Mouse (Mus musculus): ENCODE data around the gene Egr2. TPM values are rescaled to one million over a fixed set of nuclear protein-coding genes. Genes with fewer than 3 reads are reported as not detected.
A peak's percentile ranks its signal among the peaks of the same experiment; 100 is the strongest.

Egr2 gene
- total RNA-seq (2021): under 1 TPM; 0.39 to 0.61 TPM

GRCm38 (mm10) chr10:67535256-67535655 is at the start of gene Egr2:
TSS of gene Egr2 (plus strand) at chr10:67535475.
- DNase-seq (ENCODE audit: low spot score): no peak

DNA sequence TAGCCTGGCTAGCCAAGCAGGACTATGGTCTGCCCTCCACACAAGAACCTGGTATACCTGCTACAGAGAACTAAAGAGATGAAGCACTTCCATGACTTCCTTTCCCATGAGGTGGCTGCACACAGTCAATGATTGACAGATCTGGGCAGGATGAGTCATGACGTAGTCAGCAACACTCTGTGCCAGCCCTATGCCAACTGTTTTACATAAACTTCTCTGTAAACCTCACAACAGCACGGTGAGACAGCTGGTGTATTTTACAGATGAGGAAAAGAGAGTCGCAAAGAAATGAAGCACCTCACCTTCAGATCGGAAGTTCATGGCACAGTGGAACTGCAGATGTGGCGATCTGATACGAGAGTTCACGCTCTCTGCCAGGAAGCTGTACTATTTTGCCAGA is 47.8 kb upstream of the Egr2 start:
- DNase-seq (ENCODE audit: low spot score): no peak
- intact Hi-C loops (cut with DNase I): no loop called here

More at GRCm38 (mm10) chr10:67535256-67535655, at the start of gene Egr2:
- intact Hi-C loops (cut with DNase I): loop anchor here (5.0 to 10.0 kb wide), 3 partner anchors 112 to 450 kb away; no protein-coding TSS in a partner anchor

- intact Hi-C loops (cut with DNase I): no loop called here
- DNase-seq (ENCODE audit: low spot score): no peak
Observed at GRCm38 (mm10) chr10:67489836-67490235, 45.4 kb upstream of the Egr2 start.

DNA sequence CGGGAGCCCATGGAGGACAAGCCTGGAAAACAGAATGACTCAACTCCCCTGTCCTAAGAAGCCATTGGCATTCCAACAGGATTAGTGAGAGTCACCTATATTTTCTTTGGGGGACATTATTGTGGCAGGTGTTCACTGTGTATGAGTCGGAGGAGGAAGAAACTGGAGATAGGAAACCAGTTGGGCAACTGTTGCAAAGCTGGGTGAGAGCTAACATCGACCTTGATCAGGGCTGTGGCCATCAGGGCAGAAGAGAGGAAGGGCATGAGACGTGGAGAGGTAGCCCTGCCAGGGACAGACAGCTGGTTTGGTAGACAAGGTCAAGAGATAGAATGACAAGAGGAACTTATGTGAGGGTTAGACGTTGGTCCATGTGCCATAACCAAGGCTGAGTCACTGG is 44.6 kb upstream of the Egr2 start:
- intact Hi-C loops (cut with DNase I): no loop called here
- no peak for DNase-seq (ENCODE audit: low spot score)

GRCm38 (mm10) chr10:67492161-67492571 is 43.1 kb upstream of the Egr2 start:
- DNase-seq (ENCODE audit: low spot score): no peak
- intact Hi-C loops (cut with DNase I): no loop called here

DNA sequence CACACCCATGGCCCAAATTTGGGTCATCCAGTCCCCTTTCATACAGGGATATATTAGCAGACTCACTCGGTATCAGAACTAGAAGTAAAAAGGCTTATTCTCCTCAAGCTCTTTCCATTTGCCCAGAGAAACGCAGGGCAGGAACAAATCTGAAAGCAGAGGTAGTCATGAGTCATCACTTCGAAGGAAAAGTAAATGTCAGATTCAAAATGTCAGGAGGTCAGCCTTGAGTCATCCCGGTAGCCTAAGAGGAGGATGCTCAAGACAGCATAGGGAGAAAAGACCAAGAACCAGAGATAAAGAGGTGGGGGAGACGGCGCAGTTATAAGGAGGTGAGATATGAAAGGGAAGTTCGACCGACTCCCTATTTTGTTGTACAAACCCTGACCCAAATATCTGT is 41.7 kb upstream of the Egr2 start:
- DNase-seq (ENCODE audit: low spot score): no peak
- intact Hi-C loops (cut with DNase I): no loop called here

GRCm38 (mm10) chr10:67497144-67497892 is 38.0 kb upstream of the Egr2 start:
- no peak for DNase-seq (ENCODE audit: low spot score)
- intact Hi-C loops (cut with DNase I): no loop called here

- intact Hi-C loops (cut with DNase I): no loop called here
- DNase-seq (ENCODE audit: low spot score): no peak
Observed at GRCm38 (mm10) chr10:67497951-67498350, 37.3 kb upstream of the Egr2 start.

- intact Hi-C loops (cut with DNase I): no loop called here
- DNase-seq (ENCODE audit: low spot score): no peak
Observed at GRCm38 (mm10) chr10:67503320-67503995, 31.8 kb upstream of the Egr2 start.

DNA sequence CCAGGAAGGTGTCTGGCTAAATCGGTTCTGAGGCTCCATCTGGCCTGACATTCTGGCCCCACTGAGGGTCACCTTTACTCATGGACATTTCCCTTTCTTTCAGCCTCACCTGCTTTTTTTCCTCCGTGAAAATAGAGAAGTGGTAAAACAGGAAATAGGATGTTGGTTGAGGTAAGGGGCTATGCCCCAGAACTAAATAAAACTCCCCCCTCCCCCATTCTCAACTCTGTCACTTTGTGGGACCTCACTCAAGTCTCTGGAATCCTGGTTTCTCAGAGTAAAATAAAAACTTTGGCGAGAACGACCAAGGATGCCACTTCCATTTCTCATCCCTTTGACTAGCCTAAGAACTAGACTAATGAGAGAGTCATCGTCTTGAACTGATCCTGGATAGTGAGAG is 31.2 kb upstream of the Egr2 start:
- DNase-seq (ENCODE audit: low spot score): no peak
- intact Hi-C loops (cut with DNase I): no loop called here

DNA sequence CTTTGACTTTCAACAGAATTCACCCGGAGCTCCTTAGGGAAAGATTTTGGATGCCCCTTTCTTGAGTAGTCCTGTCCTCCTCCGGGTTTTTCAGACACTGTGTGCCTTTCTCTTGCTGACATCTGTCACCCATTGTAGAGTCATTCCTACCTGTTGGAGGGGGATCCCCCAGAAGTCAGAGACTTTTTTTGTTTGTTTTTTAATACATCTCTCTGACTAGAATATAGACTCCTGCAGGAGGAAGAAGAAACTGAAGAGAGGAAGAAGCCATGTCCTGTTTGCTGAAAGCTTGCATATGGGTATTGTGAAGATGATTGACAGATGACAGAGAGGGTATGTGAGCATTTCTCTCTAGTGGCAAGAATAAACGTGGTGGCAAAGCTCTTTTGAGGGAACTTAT is 30.0 kb upstream of the Egr2 start:
- intact Hi-C loops (cut with DNase I): no loop called here
- DNase-seq (ENCODE audit: low spot score): no peak

- intact Hi-C loops (cut with DNase I): no loop called here
- DNase-seq (ENCODE audit: low spot score): no peak
Observed at GRCm38 (mm10) chr10:67512211-67512610, 23.1 kb upstream of the Egr2 start.

DNA sequence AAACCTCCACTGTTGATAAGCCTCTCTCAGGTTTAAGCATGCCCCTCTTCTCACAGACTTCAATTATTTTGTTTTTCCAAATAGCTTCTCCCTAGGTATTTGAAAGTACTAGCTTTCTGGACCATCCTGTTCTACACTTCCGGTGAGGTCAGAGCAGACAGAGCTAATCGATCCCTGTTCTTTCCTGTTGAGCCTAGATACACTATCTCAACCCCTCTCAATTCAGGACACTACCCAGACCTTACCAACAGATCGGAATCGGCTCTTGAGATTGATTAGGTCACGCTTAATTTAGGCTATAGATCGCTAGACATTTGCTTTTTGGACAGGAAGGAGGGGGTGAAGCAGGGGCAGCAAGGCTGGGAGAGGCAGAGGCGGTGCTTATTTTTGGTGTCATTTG is 22.4 kb upstream of the Egr2 start:
- intact Hi-C loops (cut with DNase I): no loop called here
- no peak for DNase-seq (ENCODE audit: low spot score)

- intact Hi-C loops (cut with DNase I): no loop called here
- DNase-seq (ENCODE audit: low spot score): no peak
Observed at GRCm38 (mm10) chr10:67518733-67519132, 16.5 kb upstream of the Egr2 start.

GRCm38 (mm10) chr10:67524130-67524529 is 11.1 kb upstream of the Egr2 start:
- no peak for DNase-seq (ENCODE audit: low spot score)
- intact Hi-C loops (cut with DNase I): no loop called here

DNA sequence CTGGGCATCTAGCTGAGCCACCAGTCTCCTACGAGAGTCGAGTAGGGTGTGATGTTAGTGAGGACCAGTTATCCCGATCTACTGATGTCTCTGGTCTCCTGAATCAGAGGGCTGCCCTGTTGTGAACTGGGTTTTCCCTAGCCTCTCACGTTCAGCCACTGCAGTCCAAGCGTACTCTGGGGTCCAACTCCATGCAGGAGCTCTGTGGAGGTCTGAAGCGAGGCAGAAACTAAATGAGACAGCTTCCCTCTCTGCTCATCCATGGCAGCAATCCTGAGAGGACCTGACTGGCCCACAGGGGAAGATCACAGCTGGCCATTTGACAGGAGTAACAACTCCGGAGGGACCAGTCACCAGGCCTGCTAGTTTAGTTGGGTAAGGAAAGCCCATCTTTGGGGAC is 10.6 kb upstream of the Egr2 start:
- DNase-seq (ENCODE audit: low spot score): no peak
- intact Hi-C loops (cut with DNase I): no loop called here

GRCm38 (mm10) chr10:67526435-67526834 is 8.8 kb upstream of the Egr2 start:
- no peak for DNase-seq (ENCODE audit: low spot score)
- intact Hi-C loops (cut with DNase I): no loop called here

DNA sequence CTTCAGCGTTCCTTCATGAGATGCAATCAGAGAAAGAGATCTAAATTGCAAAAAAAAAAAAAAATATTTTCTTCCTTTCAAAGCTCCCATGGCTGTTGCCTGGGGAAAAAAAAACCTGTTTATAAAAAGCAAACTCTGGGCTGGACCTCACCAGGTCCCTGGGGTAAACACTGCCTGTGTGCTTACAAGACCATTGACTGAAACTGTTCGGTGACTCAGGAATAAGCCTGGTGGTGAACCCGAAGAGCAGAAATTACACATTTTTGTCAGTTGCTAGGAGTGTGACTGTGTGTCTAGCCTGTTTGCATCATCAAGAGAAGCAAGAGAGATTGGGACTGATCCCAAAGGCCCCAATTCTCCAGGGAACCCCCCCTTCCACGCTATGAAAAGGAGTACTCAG is 5.5 kb upstream of the Egr2 start:
- DNase-seq (ENCODE audit: low spot score): no peak
- intact Hi-C loops (cut with DNase I): loop anchor here (10.0 kb wide), 1 partner anchor 455 kb away; no protein-coding TSS in a partner anchor

DNA sequence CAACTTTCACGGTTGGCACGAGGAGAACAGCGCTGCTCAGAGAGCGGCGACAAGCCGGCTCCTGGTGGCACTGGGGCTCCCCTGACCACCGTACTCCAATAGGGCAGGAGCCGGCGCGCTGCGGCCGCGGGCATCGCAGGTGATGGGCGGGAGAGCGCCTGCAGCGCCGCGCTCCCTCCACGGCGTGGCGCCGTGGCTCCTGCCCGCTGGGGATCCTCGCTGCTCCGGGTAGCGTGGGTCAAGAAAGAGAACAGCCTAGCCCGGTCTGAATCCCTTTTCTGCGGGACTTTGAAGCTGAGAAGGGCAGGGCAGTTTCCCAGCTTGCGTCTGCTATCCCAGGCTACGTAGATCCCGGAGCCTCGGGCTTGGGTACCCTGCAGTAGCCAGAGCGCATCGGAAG is 697 bp downstream of the Egr2 start:
- peak; percentile 61 for DNase-seq (ENCODE audit: low spot score)
- intact Hi-C loops (cut with DNase I): loop anchor here (1.0 to 10.0 kb wide), 5 partner anchors 111 to 449 kb away; no protein-coding TSS in a partner anchor

GRCm38 (mm10) chr10:67536621-67537141 is 1.4 kb downstream of the Egr2 start:
- intact Hi-C loops (cut with DNase I): loop anchor here (1.0 to 10.0 kb wide), 5 partner anchors 111 to 448 kb away; no protein-coding TSS in a partner anchor
- DNase-seq (ENCODE audit: low spot score): peak; percentile 38
